Mouse (Mus musculus) lung, postnatal 10 days (tissue): ENCODE results near the gene Ip6k1.
A peak's percentile ranks its signal among the peaks of the same experiment; 100 is the strongest.

Source experiments
- DNase-seq: peaks from one replicate; pipeline ENCODE4 v3.0.0; 2021

Gene Ip6k1

DNA sequence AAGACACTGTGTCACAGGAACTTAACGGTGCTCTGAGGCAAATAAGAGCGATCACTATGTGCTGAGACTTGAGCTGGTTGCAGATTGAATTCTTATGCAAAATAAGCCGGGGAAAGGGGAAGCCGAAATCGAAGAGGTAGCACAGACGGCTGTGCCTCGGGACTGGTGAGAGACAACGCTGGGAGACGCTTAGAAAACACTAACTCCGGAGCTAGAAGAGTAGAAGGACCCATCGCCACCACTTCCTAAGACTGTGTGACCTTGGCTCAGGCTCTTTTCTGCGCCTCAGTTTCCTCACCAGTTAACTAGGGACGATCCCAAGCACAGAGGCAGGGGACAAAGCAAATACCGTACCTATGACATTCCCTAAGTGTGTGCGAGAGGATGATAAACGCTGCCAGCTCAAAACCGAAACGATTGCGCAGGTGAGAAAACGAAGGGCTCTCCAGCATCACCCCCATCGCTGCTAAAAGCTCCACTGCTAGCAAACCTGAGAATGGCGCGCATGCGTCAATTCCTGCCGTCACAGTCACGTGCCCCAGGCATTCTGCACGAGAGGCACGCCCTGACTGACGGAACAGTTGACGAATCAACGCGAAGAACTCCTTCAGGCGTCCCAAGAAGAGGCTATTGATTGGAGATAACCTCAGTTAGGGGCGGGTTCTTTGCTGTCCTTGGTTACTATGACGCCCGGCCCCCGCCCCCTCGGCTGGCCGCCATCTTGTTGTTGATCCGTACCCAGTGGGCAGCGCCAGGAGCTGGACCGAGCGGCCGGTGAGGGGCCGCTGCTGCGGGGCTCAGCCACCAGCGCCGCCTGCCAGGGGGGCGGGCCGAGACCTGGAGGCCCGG is at the start of gene Ip6k1:
Gene Ip6k1 (plus strand): TSS at position 580 of the 849 bp plus-strand sequence.
- DNase-seq, result peak; percentile 100

DNA sequence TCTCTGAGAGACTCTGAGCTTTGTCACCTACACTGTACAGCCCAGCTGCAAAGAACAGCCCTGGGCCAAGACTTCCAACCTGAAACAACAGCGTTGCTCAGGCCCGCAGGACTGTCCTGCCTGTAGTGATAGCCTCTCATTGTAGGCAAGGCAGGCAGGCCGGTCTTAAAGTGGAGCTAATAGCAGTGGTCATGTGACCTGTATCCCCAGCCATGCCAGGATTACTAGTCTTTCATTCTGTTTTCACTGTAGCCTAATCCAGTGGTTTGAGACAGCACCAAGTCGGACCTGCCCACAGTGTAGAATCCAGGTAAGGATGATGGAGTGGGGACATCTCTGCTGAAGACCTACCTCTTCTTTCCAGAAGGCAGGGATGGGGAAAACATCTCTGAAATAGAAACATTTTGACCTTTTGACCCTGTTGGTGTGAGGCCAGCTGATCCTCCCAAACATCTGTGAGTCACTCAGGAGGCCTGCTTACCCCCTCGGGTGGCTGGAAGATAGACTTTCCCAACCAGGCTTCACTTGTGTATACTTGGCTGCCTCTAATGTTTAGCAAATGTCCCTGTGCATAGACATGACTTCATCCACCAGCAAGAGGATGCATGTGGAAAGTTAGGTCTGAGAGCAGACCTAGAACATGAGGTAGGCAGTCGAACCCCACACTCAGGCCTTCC is 46.5 kb upstream of the Ip6k1 start:
- peak; percentile 67 for DNase-seq

DNA sequence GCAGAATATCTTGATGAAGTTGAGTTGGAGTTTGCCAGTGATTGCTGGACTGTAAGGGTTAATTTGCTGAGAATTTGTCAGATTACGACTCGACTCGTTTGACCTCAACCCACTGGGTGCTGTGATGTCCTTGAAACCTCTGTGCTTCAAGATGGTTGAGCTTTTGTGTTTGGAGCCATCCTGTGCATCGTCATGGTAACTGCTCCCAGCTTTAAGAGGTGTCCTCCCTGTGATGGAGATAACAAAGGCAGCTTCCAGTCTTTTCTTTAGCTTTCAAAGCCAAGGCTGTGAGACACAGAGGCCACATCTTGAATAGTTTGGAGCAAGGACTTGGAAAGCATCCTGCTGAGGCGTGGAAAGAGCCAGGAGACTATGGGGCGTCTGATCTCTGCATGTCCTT is 45.2 kb upstream of the Ip6k1 start:
- no peak for DNase-seq

DNA sequence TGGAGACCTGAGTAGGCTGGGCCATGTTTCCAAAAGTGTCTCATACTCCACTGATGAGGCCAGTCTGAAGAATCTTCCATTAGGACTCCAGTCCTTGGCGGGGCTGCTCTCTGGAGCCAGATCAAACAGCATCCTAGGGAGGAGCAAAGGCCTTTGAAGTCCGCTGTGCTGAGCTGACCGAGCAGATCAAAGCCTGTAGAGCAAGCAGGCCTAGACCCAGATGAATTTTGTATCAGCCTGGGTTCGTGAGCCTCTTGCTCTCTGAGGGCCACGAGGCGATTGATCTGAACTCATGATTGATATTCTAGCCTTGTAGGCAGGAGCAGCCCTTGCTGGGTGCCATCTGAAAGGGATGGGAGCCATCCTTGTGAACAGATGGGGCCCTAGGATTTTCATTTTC is 42.4 kb upstream of the Ip6k1 start:
- peak; percentile 50 for DNase-seq

DNA sequence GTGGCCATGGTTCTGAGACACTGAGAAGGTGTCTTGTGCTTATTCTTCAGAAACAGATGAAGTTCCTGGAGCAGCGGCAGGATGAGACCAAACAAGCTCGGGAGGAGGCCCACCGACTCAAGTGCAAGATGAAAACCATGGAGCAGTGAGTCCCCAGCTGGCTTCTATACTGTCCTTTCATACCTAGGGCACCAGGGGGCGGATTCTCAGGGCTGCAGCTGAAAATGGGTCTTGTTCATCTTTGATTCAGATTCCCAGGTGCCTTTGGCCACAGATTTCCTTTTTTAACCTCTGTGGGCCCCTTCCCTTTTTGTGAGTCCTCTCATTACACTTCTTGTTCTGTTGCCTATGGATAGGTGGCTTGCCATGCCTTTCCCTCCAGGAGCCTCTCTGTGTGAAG is 41.4 kb upstream of the Ip6k1 start:
- no peak for DNase-seq

DNA sequence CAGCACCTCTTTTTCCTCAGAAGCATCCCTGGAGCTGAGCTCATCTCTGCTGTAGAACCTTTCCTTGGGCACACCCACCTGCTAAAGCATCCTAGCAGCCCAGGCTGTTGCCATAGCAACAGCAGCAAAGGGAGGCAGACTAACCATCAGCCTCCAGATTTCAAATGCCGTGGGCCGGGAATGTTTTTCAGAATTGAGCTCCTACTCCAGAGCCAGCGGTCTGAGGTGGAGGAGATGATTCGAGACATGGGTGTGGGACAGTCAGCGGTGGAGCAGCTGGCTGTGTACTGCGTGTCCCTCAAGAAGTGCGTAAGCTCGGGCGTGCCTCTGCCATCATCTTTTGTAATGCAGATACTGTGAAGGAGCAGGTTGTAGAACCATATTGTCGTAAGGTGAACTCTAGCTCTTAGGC is 40.9 kb upstream of the Ip6k1 start:
- no peak for DNase-seq

DNA sequence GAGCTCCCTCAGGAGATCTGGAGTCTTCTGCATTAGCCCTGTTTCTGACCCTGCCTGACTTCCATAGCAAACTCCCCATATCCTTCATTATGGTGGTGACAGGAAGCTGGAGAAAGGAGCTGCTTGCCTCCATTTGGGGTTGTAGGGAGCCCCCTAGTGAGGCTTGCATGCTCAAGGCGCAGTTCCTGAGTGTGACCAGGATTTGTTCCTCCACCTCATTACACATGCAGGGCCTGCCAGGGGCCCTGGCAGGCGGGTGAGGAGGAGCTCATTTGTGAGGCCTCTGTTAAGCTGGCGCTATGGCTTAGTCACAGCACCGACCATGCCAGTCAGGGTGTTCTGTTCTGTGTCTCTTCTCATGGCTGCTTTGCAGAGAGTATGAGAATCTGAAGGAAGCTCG is 40.4 kb upstream of the Ip6k1 start:
- peak; percentile 70 for DNase-seq

DNA sequence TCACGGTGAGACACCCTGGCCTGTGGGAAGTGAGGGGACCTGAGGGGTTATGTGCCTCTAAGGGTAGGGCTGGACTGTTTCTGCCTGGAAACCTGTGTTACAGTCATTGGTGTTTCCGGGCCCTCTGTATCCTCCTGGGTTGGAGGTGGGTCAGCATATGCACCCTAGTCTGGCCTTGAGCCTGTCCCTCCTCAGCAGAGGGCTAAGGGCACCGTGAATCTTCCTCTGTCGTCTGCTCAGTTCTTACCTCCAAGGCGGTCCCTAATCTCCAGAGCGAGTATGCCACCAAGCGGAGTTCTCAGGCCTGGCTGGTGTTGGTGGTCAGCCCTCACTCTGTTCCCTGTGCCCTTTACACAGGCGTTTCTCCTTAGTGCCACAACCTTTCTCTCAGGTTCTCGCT is 39.4 kb upstream of the Ip6k1 start:
- no peak for DNase-seq

DNA sequence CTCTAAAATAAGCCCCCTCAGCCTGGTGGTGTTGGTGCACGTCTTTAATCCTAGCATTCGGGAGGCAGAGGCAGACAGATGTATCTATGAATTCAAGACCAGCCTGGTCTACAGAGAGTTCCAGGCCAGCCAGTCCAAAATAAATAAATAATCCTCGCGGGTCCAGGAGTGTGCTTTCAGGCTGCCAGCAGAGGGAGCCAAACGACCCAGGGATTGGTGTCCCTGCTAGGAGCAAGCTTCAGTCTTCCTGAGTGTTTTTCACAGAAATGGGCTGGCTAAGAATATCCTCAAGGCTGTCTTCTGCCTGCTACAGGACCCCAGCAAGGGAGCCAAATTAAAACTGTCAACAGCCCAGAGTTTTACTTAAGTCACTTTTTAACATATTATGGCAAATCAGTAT is 38.6 kb upstream of the Ip6k1 start:
- peak; percentile 92 for DNase-seq

DNA sequence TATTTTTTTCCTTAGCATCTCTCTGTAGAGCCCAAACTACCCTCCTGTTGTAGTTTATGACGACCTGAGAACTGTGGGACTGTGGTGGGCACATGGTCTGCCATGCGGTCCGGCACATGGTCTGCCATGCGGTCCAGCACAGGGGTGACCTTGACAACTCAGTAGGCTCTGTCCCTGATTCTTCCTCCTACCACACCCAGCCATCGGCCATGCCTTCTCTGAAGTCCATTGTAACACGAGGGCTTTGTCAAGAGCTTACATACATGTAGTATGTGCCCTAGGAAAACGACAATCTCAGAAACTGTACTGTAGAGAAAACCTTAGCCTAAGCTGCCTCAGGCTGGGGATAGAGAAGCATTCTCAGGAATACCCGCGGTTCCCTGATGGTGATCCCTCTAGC is 37.6 kb upstream of the Ip6k1 start:
- DNase-seq, result no peak

DNA sequence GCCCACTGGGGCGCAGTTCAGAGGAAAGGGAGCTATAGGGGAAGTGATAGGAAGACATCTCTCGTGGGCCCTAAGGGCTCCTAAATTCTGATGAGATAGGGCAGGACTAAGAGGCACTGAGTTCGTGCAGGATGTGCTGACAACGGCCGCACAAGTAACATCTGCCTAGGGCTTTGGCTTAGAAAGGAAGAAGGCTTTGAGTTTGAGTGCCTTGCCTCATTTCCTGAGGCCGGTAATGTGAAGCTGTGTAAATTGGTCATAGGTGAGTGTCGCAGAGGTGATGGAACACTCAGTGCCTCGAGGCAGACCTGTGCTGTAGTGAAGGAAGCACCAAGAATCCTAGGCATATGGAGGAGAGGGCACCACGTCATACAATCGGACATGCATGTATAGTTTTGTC is 35.6 kb upstream of the Ip6k1 start:
- no peak for DNase-seq

DNA sequence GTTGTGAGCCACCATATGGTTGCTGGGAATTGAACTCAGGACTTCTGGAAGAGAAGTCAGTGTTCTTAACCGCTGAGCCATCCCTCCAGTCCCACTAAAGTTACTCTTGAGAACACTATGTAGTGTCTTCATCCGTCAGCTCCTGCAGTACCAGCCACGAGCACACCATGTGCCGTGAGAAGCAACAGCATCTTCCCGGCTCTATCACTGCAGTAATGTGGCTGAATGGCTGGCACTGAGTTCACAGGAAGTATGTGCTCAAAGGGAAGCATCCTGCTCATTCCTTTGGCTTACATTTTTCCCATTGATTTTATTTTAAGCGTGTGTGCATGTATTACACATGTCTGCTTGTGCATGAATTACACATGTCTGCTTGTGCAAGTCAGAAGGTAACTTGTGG is 34.9 kb upstream of the Ip6k1 start:
- DNase-seq, result peak; percentile 48

DNA sequence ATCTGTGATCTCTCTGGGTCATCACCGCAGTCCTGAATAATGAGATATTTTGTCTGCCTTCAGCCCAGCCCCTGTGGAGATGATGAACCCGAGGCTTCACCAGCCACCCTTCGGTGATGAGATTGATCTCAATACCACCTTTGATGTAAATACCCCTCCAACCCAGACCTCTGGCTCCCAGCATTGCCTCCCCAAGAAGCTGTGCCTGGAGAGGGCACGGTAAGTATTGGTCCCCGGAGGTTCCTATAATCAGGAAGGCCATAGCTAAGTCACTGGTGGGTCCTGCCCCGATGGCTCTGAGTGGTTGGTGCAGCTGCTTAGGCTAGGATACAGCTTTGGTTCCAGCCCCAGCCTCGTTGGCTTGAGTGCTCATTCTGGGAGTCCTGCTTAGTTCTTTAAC is 33.8 kb upstream of the Ip6k1 start:
- no peak for DNase-seq

DNA sequence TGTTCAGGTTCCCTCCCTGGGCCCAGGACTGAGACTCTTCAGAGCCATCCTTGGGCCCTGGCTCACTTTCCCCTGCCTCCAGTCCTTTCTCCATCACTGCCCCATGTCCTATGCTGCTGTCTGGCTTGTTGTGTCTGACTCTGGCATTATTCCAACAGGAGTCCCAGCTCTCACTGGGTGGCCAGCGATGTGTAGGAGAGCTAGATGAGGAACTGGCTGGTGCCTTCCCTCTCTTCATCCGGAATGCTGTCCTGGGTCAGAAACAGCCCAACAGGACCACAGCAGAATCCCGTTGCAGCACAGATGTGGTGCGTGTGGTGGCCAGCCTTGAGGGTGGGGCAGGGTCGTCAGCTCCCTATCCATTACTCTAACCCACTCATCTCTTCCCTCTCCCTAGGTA is 32.0 kb upstream of the Ip6k1 start:
- no peak for DNase-seq

DNA sequence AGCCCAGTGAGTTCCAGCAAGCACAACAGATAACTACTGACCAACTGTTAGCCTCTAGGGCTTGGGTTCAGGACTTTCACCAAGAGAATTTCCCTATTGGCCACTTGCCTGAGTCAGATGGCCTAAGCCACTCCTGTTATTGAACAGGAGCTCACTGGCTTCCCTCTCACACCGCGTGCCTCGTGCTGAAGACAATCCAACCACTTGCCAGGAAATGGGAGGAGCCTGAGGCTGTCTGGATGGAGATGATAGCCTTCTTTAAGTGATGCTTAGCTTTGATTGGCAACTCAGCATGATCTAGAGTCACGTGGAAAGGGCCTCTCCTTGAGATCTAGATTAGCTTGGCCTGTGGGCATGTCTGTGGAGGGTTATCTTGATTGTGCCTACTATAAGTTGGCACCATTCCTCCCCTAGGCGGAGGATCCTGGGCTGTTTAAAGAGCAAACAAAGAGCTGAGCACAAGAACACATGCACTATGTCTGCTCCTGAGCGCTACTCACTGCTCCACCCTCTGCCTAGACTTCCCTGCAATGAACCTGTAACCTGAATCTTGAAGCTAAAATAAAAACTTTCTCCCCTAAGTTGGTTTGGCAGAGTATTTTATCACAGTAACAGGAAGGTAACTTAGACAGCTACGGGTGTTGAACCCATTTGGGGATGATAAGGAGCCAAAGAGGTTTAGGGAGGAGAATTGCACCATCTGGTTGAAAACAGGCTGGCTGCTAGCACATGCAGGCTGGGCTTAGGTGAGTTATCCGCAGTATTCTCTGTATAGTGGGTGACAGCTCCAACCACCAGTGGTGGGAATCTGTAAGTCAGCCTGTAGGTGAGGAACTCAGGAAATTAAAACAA is 30.4 kb upstream of the Ip6k1 start:
- peak; percentile 45 for DNase-seq

DNA sequence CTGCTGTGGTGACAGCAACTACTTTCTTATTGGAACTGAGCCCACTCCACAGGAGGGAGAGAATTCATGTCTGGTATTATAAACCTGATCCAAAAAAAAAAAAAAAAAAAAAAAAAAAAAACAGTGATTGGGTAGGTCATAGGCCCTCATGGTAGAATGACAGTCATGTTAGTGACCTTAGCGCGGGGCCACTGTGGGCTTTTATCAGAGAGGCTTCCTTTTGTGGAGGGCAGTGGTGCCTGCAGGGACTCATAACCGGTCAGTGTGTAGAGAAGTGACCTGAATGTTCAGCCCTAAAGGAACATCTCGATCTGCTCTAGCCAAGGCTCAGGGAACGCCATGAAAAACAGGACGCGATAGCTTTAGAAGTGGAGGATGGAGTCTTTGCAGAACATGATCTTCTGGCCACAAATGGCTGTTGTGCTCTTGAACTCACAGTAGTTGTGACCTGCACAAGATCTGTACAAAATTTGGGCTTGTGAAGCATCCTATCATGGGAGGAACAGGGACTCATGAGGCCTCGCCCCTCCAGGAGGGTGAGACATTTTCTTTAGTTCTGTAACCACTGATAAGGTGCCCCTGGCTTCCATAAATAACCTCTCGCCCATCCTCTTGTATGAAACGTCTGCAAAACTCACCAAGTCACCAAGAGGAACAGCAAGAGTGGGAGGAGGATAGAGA is 27.7 kb upstream of the Ip6k1 start:
- no peak for DNase-seq

DNA sequence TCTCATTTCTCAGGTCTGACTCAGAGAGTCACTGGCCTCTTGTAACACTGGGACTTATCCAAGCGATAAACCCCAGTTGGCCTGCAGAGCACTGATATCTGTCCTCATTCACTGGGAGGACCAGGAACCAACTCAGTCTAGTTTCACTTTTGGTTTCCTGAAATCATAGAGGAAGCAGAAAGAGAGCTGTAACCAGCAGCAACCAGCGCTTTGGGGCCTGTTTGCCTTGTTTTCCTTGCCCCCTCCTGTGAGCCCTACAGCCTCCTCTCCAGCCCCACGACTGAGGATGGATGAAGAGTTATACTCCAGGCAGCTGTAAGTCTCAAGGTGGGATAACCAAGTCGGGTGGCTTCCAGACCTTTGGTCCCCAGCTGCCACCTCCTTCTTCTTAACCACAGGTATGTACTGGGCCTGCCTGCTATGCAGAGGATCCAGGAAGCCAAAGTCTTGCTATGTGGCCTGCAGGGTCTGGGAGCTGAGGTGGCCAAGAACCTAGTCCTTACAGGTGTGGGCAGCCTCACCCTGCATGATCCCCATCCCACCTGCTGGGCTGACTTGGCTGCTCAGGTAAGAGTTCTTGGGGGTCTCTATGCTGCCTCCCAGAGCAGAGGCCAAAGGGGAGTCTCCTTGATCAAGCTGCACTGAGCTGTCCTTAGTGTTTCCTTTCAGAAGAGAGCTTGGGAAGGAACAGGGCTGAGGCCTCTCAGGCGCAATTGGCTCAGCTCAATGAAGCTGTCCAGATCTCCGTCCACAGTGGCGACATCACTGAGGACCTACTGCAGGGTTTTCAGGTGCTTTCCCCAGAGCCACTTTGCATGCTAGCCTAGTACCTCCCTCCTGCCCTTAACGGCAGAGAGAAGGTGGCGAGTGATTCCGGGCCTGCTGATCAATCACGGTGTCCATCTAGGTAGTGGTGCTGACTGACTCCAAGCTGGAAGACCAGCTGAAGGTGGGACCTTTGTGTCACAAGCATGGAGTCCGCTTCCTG is 26.6 kb upstream of the Ip6k1 start, which contains the start of gene Uba7:
Gene Uba7 (plus strand): TSS at position 107 of the 988 bp plus-strand sequence.
- peak; percentile 40 for DNase-seq

DNA sequence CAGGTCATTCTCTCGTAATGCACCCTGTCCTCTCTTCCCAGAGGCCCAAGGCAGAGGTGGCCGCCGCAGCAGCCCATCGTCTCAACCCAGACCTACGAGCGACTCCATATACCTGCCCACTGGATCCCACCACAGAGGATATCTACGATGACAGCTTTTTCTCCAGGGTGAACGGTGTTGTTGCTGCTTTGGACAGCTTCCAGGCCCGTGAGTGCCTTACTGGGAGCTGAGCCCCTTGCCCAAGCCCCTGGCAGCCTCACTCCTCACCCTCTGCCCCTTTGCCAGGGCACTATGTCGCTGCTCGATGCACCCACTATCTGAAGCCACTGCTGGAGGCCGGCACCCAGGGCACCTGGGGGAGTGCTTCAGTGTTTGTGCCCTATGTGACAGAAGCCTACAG is 23.5 kb upstream of the Ip6k1 start:
- no peak for DNase-seq

DNA sequence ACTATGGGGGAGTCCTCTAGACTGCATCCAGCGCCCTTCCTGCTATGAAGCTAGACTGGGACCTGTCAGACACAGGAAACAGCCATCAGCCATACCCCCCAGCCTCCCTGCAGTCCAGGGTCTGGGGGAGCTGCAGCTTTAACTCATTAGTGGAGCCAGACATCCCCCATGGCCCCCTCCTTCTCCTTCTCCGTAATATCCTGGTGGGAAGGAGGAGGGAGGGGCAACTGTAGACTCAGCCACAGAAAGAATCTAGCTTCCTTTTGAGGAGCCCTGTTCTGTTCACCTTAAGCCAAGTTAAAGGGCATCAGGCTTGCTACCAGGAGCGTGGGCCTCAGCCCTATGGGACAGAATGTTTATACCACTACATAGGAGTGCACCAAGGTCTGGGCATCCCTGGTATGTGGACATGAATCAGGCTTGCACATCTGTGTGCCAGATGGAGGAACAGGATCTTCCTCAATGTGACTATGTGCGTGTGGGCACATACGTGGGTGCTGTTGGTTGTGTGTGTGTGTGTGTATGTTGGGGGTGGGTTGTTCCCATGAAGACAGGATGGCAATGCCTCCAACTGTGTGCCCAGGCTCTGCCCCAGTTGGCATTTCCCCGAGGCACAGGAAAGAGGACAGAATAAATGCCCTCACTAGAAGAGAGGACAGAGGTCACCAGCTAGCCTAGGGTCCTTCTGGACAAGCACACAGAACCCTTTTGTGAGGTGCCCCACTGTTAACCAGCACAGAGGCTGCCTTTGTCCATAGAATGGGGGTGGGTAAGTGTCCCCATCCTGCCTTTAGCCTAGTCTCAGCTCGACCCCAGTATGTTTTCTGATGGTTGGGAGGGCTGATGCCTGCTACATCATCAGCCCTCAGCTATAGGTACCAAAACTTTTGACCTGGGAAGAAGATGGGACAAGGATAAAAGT is 20.4 kb upstream of the Ip6k1 start:
- peak; percentile 72 for DNase-seq

DNA sequence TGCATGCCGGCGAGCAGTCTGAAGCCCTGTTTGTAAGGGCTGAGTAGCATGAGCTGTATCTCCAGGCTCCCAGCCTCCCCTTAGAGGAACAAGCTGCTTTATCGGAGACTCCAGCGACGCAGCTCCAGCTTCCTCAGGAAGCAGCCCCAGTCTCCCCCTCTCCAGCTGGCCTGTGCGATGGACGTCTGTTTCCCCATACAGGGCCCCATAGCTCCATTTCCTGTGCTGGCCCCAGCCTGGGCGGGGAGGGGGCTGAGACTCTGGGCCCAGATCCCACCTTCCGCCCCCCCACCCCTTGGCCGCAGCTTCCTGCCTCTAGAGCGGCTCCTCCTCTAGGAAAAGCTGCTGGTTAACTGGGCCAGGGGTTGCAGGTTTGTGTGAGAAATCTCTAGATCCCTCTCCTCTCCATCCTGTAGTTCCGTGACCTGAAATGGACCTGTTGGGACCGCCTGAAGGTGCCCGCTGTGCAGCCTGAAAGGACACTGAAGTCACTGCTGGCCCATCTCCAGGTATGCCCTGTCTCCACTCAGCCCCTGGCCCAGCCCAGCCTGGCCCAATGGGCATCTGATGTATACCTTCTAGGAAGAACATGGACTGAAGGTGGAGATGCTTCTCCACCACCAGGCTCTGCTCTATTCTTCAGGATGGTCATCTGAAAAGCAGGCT is 19.5 kb upstream of the Ip6k1 start, which contains the start of gene Gm20661:
Gene Gm20661 (plus strand): TSS at position 378 of the 666 bp plus-strand sequence.
- DNase-seq, result peak; percentile 89
